Mouse (Mus musculus) thymus, adult 2 months (tissue): ENCODE results near the gene Glis3. TPM values are rescaled to one million over a fixed set of nuclear protein-coding genes. Genes with fewer than 3 reads are reported as not detected.

Experiments used
- DNase-seq: peaks from one replicate; pipeline ENCODE4 v3.0.0; 2021
- H3K27ac ChIP-seq: fragments of 200-500 bp; 2 replicates; pipeline ENCODE4 v1.5.1; 2012; ENCODE audit warnings: low read length, control low read depth; ENCODE audit not compliant: control insufficient read depth, insufficient read depth
- H3K27me3 ChIP-seq: fragments of 200-500 bp; 2 replicates; pipeline ENCODE4 v1.6.1; 2012; ENCODE audit warnings: mild to moderate bottlenecking, low read length, moderate library complexity, mixed read lengths; ENCODE audit not compliant: control insufficient read depth, insufficient read depth
- H3K36me3 ChIP-seq: fragments of 200-500 bp; 2 replicates; pipeline ENCODE4 v1.6.1; 2012; ENCODE audit warnings: mild to moderate bottlenecking, low read length, moderate library complexity; ENCODE audit not compliant: control insufficient read depth, insufficient read depth
- H3K4me1 ChIP-seq: fragments of 200-500 bp; replicated peaks from 2 replicates; pipeline ENCODE4 v1.6.1; 2012; ENCODE audit warnings: low read length; ENCODE audit not compliant: control insufficient read depth, insufficient read depth
- H3K4me3 ChIP-seq: fragments of 200-500 bp; 2 replicates; pipeline ENCODE4 v1.5.1; 2012; ENCODE audit warnings: mild to moderate bottlenecking, low read length, control low read depth, moderate library complexity; ENCODE audit not compliant: control insufficient read depth, insufficient read depth
- CTCF ChIP-seq: fragments of 200-500 bp; IDR thresholded peaks from 2 replicates; pipeline ENCODE4 v1.5.1; 2012; ENCODE audit warnings: mild to moderate bottlenecking, control low read depth, low read length, moderate library complexity, borderline replicate concordance; ENCODE audit not compliant: control insufficient read depth, poor library complexity, insufficient read depth; ENCODE audit errors: extremely low read depth
- POLR2A ChIP-seq: fragments of 200-500 bp; IDR thresholded peaks from 2 replicates; pipeline ENCODE4 v1.6.1; 2012; ENCODE audit warnings: mild to moderate bottlenecking, low read length, control low read depth, moderate library complexity; ENCODE audit not compliant: control insufficient read depth, poor library complexity, insufficient read depth; ENCODE audit errors: extremely low read depth
- WGBS: fragments of 180-500 bp; shearing (Covaris S2); methylation state at CpG from one replicate; pipeline ENCODE4 v1.1.7; 2018; 5-methylcytosine and 5-hydroxymethylcytosine counted together
- polyA plus RNA-seq: library from polyadenylated mRNA; depleted of rRNA; stranded (reverse); fragments of >200 nt; gene quantifications from 2 replicates; pipeline ENCODE4 v1.2.3, GENCODE M21; 2012

Glis3 gene
- polyA plus RNA-seq, 1 experiment, result 1.8 TPM

DNA sequence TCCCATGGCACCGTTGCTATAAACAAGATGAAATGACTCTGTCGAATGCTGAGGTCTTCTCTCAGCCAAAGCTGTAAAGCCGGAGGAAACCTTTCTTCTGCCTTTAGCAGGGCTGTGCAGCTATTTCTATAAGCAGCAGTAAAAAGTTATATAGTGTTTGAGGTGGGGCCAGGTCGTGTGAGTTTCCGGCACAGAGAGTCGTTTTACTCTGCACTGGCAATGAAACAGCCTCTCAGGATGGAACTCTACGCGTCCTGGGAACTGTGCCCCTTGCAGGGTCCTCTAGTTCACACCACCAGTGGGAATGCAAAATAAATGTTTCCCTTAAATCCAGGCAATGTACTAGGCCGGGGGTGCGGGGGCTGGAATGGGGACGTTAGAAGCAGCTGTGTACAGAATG is 167.4 kb downstream of the Glis3 start:
- Histone ChIP-seq H3K4me1 (no peaks in the 10 kb centered on the region), H3K27me3 (no peaks in the 10 kb centered on the region), H3K4me3 (no peak overlapping the region), H3K36me3 (no peaks in the 10 kb centered on the region), H3K27ac (no peak overlapping the region)
- no peak for DNase-seq
- 89% methylated on average over 11 of the region's 11 CpGs for WGBS
- TF ChIP-seq POLR2A (no peak), CTCF (no peak)

DNA sequence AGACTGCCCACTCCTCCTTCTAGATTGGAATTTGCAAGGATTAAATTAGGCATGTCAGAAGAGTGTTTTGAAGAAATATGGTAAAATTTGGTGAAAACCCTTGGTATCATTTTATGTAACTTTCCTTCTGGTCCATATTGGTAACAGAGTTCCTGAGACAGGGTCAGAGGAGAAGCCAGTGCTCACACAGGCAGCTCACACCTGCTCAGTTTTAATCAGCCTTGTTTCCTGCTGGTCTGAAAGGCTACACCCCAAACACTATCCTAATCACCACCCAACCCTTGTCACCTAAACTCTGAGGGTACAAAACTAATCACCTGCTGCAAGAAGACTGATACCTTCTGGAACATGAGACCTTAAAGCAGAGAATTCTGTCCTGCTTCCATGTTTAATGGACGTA is 168.0 kb downstream of the Glis3 start:
- Histone ChIP-seq H3K36me3 (no peaks in the 10 kb centered on the region), H3K27ac (no peak overlapping the region), H3K4me1 (no peaks in the 10 kb centered on the region), H3K4me3 (no peak overlapping the region), H3K27me3 (no peaks in the 10 kb centered on the region)
- TF ChIP-seq CTCF (no peak), POLR2A (no peak)
- 96% methylated on average over 1 of the region's 1 CpGs for WGBS
- DNase-seq, result no peak

DNA sequence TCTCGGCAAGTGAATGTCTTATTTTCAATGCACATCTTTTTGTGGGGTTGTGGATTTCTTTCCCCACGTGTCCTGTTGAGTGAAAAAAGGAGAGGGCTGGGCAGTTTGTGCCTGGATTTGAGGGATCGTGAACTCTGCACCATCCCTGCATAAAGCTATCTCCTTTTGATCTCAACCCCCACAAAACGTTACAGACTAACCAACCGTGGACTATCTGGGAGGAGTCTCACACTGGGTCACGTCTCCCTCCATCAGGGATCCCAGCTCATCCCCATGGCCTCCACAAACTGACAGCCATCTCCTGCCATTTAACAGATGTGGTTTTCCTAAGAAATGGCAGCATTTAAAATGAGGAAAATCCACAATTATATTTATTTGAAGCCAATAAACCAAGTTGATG is 174.5 kb downstream of the Glis3 start:
- H3K4me3 ChIP-seq, result no peak overlapping the region
- no peak for DNase-seq
- no peaks in the 10 kb centered on the region for H3K4me1 ChIP-seq
- WGBS, result 89% methylated on average over 6 of the region's 6 CpGs
- no peak overlapping the region for H3K27ac ChIP-seq
- TF ChIP-seq CTCF (no peak), POLR2A (no peak)
- no peaks in the 10 kb centered on the region for H3K36me3 ChIP-seq
- no peaks in the 10 kb centered on the region for H3K27me3 ChIP-seq

DNA sequence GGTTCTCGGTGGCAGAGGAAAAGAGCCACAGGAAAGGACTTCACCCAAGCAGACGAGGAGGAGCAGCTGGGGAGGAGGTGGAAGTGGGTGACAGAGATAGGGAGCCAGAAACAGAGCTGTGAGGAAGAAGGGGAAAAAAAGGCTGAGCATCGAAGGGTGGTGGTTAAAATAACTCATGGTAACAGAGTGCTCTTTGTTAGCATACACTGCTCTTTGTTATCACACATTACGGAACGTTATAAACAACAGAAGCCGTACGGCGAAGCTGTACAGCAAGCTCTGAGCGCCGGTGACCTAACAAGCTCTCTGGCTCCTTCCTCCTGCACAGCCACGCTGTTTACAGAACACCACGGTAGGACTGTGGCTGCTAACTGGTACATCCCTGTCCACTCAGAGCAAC is 176.9 kb downstream of the Glis3 start:
- TF ChIP-seq CTCF (no peak), POLR2A (no peak)
- H3K27ac ChIP-seq, result no peak overlapping the region
- H3K4me1 ChIP-seq, result no peaks in the 10 kb centered on the region
- no peaks in the 10 kb centered on the region for H3K36me3 ChIP-seq
- no peaks in the 10 kb centered on the region for H3K27me3 ChIP-seq
- H3K4me3 ChIP-seq, result no peak overlapping the region
- DNase-seq, result no peak
- WGBS, result 71% methylated on average over 12 of the region's 12 CpGs

DNA sequence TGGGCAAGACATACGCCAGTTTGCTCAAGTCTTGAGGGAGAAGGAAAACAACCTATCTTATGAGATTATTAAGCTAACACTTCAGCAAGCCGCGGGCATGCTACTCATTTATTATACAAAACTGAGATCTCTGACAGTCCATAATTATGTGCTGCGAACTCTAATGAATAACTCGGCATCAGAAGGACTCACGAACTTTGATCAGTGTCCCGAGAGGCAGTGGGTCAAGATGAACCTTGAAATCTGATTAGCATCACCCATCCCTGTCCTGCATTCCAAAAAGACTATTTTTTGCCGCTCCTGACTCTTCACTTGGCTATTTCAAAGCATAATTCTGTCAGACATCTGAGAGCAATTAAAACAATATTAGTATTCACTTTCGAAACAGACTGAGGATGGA is 178.9 kb downstream of the Glis3 start:
- Histone ChIP-seq H3K27ac (no peak overlapping the region), H3K4me1 (no peaks in the 10 kb centered on the region), H3K36me3 (no peaks in the 10 kb centered on the region), H3K4me3 (no peak overlapping the region), H3K27me3 (no peaks in the 10 kb centered on the region)
- DNase-seq, result no peak
- no peak for TF ChIP-seq CTCF
- no peak for TF ChIP-seq POLR2A
- WGBS, result 90% methylated on average over 9 of the region's 9 CpGs

DNA sequence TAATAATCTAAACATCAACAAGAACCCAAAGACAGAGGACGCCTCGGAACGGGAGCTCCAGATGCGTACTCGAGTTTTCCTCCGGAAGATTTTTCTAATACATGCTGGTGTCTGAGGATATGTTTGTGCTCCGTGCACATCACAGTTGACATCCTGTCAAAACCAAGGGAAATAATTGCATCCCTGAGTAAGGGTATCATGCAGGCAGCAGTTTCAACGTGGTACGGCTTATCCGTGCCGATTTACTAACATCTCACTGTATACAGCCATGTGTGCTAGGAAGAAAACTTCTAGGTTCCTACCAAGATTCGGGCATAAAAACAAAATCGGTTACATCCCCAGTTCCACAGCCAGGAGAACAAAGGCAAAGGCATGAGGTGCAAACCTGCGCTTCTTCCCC is 179.4 kb downstream of the Glis3 start:
- H3K27ac ChIP-seq, result no peak overlapping the region

DNA sequence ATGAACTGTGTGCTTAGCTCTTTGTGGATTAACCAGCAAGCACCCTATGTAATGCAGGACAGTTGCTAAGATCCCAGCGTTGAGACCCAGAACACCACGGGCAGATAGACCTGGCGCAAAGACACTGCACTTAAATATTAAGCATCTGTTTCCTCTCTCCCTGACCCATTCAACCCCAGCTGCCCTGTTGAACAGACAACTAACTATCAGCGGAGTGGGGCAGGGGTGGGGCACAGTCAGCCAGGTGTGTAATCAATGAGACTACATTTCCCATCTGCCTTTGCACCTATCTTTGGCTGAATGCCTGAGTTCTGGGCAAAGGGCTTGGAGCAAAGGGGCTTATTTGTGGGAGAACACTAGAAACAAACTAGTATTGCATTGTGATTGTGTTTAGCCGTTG is 180.1 kb downstream of the Glis3 start:
- H3K36me3 ChIP-seq, result no peaks in the 10 kb centered on the region
- no peak overlapping the region for H3K4me3 ChIP-seq
- H3K27ac ChIP-seq, result no peak overlapping the region
- WGBS, result 92% methylated on average over 5 of the region's 5 CpGs
- no peaks in the 10 kb centered on the region for H3K4me1 ChIP-seq
- no peak for TF ChIP-seq CTCF
- no peak for TF ChIP-seq POLR2A
- no peak for DNase-seq
- no peaks in the 10 kb centered on the region for H3K27me3 ChIP-seq

More for the DNA sequence above, 179.4 kb downstream of the Glis3 start:
- DNase-seq, result no peak
- Histone ChIP-seq H3K27me3 (no peaks in the 10 kb centered on the region), H3K4me3 (no peak overlapping the region), H3K4me1 (no peaks in the 10 kb centered on the region), H3K36me3 (no peaks in the 10 kb centered on the region)
- 98% methylated on average over 14 of the region's 14 CpGs for WGBS
- TF ChIP-seq POLR2A (no peak), CTCF (no peak)
